Mouse (Mus musculus) heart, postnatal 14 days (tissue): ENCODE measurements around the gene Btbd16. TPM values are rescaled to one million over a fixed set of nuclear protein-coding genes. Genes with fewer than 3 reads are reported as not detected.

ENCODE experiments used
- DNase-seq, 2 experiments: peaks; one replicate each; pipeline ENCODE4 v3.0.0; 2021 to 2022
- intact Hi-C: fragments of 180-260 bp; cut with DNase I; formaldehyde crosslinking; loops from one replicate; pipeline ENCODE4 v1.15.1; 2025
- total RNA-seq, 2 experiments: library from RNA; stranded (reverse); gene quantifications; 2 replicates each; pipeline ENCODE4 v1.2.3; 2021

Btbd16 gene
- total RNA-seq, 2 experiments from 2014 or later = 0.12 TPM; not detected in 1

- DNase-seq = no peak
These were observed 34.8 kb downstream of the Btbd16 start for GRCm38 (mm10) chr7:130808694-130809093.

GRCm38 (mm10) chr7:130810238-130810637, 36.4 kb downstream of the Btbd16 start:
- DNase-seq = no peak
- intact Hi-C loops = no loop called here

More at GRCm38 (mm10) chr7:130808694-130809093, 34.8 kb downstream of the Btbd16 start:
- intact Hi-C loops = no loop called here

- intact Hi-C loops = no loop called here
- DNase-seq = no peak
These were observed 38.5 kb downstream of the Btbd16 start for GRCm38 (mm10) chr7:130812407-130812806.

GRCm38 (mm10) chr7:130815601-130816000, 41.7 kb downstream of the Btbd16 start:
- DNase-seq = no peak
- intact Hi-C loops = no loop called here

- DNase-seq = no peak
- intact Hi-C loops = no loop called here
These were observed 42.4 kb downstream of the Btbd16 start for GRCm38 (mm10) chr7:130816243-130816642.

GRCm38 (mm10) chr7:130818813-130819212, 44.9 kb downstream of the Btbd16 start:
- intact Hi-C loops = no loop called here
- DNase-seq = no peak

- intact Hi-C loops = no loop called here
- no peak for DNase-seq
These were observed 45.8 kb downstream of the Btbd16 start for GRCm38 (mm10) chr7:130819624-130820023.

- intact Hi-C loops = no loop called here
- no peak for DNase-seq
These were observed 50.1 kb downstream of the Btbd16 start for GRCm38 (mm10) chr7:130823992-130824391.

- DNase-seq = no peak
- intact Hi-C loops = loop anchor here (2.0 to 5.0 kb wide), 3 partner anchors 41 to 216 kb away; partner anchors contain the start of gene Plekha1
These were observed 52.5 kb downstream of the Btbd16 start for GRCm38 (mm10) chr7:130826343-130826742.

- intact Hi-C loops = loop anchor here (1.0 to 5.0 kb wide), 4 partner anchors 40 to 215 kb away; partner anchors contain the start of gene Plekha1
- DNase-seq = peak; percentile 52 to 81
These were observed 53.6 kb downstream of the Btbd16 start for GRCm38 (mm10) chr7:130827431-130827830.

GRCm38 (mm10) chr7:130827844-130828403, 54.1 kb downstream of the Btbd16 start:
- DNase-seq = no peak
- intact Hi-C loops = loop anchor here (1.0 to 5.0 kb wide), 4 partner anchors 39 to 215 kb away; partner anchors contain the start of gene Plekha1

- no peak for DNase-seq
- intact Hi-C loops = loop anchor here (5.0 kb wide), 1 partner anchor 39 kb away; the partner anchor contains the start of gene Plekha1
These were observed 54.6 kb downstream of the Btbd16 start for GRCm38 (mm10) chr7:130828475-130828874.

GRCm38 (mm10) chr7:130831586-130831985, 57.7 kb downstream of the Btbd16 start:
- intact Hi-C loops = no loop called here
- DNase-seq = no peak

- intact Hi-C loops = no loop called here
- peak; percentile 53 to 59 for DNase-seq
These were observed 60.4 kb downstream of the Btbd16 start for GRCm38 (mm10) chr7:130834299-130834698.

GRCm38 (mm10) chr7:130834958-130835861, 61.3 kb downstream of the Btbd16 start:
- intact Hi-C loops = no loop called here
- peak in 1 of 2 experiments; percentile 31 for DNase-seq

- intact Hi-C loops = no loop called here
- no peak for DNase-seq
These were observed 62.2 kb downstream of the Btbd16 start for GRCm38 (mm10) chr7:130836066-130836465.

GRCm38 (mm10) chr7:130837941-130838657, 64.2 kb downstream of the Btbd16 start:
- DNase-seq = peak in 1 of 2 experiments; percentile 22
- intact Hi-C loops = no loop called here

GRCm38 (mm10) chr7:130838658-130839025, 64.8 kb downstream of the Btbd16 start:
- intact Hi-C loops = no loop called here
- DNase-seq = no peak

- intact Hi-C loops = no loop called here
- no peak for DNase-seq
These were observed 65.7 kb downstream of the Btbd16 start for GRCm38 (mm10) chr7:130839380-130840100.

- intact Hi-C loops = no loop called here
- DNase-seq = no peak
These were observed 73.4 kb downstream of the Btbd16 start for GRCm38 (mm10) chr7:130847164-130847718.
